Mouse (Mus musculus) heart, adult 9 months (tissue): ENCODE measurements around the gene Eif4g1.
A peak's percentile ranks its signal among the peaks of the same experiment; 100 is the strongest.

ENCODE experiments used
- DNase-seq, 2 experiments: peaks; one replicate each; pipeline ENCODE4 v3.0.0; 2022; ENCODE audit warnings: low spot score in 2 of 2

Eif4g1 gene

GRCm38 (mm10) chr16:20706407-20707055, 38.4 kb downstream of the Eif4g1 start:
- no peak for DNase-seq

GRCm38 (mm10) chr16:20708220-20708938, 40.3 kb downstream of the Eif4g1 start:
- no peak for DNase-seq

DNA sequence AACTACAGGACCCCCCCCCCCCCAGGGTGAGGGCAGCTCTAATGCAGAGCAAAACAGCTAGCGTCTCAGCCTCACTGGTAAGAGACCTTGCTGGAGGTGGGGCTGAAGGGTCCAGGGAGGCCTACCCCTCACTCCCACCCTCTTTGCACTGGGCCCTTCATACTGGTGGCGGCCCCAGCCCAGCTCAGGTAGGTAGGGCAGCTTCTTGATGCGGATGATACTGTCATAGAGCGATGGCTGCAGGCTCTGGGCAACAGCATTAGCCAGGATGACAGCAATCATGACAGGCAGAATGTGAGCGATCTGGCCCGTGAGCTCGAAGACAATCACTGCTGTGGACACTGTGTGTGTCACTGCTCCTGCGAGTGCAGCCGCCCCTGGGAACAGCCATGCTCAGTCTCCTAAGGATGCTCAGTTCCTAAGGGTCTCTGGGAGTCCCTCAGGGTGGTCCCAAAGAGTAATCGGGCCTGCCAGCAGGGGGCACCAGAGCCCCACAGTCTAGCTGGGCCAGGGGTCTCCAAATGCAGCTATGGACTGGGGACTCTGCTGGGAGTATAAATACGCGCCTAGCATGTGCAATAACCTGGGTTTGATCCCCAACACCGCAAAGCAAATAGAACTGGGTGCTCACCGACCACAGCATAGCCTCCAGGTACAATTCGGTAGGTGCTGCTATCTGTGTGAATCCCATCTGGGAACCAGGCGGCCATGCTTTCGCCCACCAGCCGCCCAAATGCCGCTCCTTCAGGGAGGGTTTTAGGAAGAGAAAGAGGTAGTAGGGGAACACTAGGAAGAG, 41.0 kb downstream of the Eif4g1 start:
- no peak for DNase-seq

- no peak for DNase-seq
Measured at GRCm38 (mm10) chr16:20710370-20710769, 42.3 kb downstream of the Eif4g1 start.

DNA sequence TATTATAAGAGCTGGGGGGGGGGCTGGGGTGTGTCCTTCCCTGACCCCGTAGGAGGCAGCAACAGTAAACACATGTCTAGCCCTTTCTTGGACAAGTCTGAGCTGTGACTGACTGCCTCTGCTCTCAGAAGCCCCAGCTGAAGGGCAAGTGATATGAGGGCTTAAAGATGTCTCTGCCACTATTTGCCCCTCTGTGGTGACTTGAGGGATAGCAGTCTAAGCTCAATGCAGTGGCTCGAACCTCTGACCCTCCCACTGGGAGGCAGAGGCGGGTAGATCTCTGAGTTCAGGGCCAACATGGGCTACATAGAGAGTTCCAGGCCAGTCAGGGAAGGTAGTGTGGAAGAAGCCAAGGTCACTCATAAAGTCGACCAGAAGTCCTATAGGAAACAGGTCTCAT, 42.7 kb downstream of the Eif4g1 start:
- no peak for DNase-seq

GRCm38 (mm10) chr16:20712190-20712589, 44.1 kb downstream of the Eif4g1 start:
- DNase-seq: no peak

DNA sequence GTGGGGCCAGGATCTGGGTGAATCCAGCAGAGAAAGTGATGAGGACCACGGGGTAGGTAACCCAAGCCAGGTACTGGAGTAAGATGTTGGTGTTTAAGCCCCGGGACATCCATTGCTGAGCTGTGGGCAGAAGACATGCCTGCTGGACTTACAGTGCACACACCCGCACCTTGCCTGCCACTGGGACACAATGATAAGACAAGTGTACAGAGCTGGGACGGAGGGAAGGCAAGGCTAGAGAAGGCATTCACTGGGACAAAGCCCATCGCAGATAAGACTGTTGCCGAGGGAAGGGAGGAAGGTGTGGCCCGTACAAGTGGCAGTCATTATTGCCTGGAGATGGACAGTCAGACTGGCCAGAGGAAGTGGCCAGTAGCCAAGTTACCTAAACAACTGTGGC, 44.8 kb downstream of the Eif4g1 start:
- DNase-seq: no peak

DNA sequence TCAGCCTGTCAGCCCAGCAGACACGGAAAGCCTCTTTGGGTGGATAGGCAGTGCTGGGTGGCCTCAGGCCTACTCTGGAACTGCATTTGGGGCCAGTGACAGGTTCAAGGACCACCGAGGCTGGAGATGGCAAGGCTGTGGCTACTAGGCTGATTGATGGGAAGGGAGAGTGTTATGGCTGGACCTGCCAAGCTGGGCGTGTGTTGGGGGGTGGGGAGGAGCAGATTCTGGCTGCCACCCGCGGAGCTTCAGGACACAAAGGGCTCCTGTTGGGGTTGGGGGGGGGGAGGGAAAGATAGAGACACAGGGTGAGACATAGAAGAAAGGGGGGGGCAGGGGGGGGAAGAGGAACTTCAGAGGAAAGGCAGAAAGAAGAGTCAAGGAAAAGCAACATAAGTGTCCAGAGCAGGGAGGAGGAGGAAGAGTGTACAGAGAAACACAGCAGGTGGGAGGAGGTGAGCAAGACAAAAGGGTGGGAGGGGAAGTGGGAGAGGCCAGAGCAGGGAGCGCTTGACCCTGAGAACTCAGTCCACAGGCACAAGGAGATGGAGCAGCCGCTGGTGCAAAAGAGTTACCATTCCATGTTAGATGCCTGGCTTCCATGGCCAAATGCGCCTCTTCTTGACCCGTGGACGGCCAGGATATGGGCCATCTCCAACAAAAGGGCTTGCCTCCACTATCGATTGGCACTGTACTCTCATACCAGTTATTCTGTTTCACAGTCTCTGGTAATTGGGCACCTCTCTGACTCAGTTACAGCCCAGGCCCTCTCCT, 46.4 kb downstream of the Eif4g1 start:
- no peak for DNase-seq

- DNase-seq: no peak
Measured at GRCm38 (mm10) chr16:20715161-20715560, 47.0 kb downstream of the Eif4g1 start.

DNA sequence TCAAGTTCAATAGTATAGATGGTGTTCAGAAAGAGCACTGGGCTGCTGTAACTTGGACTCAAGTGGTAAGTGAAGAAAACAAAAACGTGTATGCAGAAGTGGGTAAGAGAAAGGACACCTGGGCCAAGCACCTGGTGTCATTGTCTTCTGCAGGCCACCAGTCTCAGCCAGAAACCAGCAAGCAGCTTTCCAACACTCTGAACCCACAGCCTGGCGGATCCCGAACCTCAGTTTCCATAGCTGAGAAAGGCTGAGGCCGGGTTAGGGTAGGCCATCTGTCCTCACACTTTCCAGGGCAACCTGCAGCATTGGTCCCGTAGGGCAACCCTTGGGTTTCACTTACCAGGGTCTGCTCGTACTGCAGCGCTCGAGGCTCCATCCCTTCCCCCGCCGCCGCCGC, 47.5 kb downstream of the Eif4g1 start:
- no peak for DNase-seq

DNA sequence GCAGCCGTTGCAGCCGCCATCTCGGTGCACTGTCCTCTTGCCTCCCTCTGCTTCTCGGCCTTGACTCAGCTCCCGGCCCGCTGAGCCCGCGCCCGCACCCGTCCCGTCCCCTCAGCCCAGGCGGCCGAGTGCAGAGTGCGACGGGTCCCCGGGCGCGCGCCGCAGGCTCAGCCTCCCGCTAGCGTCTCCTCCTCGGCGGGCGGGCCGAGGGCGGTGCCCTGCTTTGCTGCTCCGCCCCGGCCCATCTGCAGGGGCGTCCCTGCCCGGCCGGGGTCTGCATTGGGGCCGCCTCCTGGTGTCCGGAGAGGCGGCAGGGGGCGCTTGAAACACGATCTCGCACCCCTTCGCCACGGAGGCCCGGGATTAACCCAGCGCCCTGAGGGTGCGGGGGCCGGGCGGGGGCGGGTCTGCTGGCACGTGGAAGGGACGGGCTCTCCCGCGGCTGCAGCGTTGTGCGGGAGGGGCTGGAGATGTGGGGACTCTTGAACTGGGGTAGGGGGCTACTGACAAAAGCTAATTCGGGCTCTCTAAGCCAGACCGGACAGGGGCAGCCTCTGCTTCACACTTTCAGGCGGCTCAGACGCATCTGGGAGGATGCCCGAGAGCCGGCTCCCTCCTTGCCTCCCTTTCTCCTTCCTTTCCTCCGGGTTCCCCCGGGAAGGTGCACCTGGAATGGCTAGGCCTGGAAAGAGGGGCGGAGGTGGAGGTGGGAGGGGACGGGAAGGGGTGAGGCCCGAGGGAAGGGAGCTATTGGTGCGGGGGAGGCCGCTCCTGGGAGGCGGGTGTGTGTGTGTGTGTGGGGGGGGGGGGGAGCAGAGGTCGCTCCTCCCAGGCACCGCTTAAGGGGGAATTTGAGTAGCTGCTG, 48.1 kb downstream of the Eif4g1 start:
- DNase-seq: peak; percentile 80 to 82

GRCm38 (mm10) chr16:20716841-20717180, 48.7 kb downstream of the Eif4g1 start:
- no peak for DNase-seq

- peak; percentile 98 for DNase-seq
Measured at GRCm38 (mm10) chr16:20717181-20717977, 49.3 kb downstream of the Eif4g1 start, which contains the start of the genes Polr2h and Clcn2. Polr2h (plus strand) TSS chr16:20717665. Clcn2 (minus strand) TSS chr16:20717746.

DNA sequence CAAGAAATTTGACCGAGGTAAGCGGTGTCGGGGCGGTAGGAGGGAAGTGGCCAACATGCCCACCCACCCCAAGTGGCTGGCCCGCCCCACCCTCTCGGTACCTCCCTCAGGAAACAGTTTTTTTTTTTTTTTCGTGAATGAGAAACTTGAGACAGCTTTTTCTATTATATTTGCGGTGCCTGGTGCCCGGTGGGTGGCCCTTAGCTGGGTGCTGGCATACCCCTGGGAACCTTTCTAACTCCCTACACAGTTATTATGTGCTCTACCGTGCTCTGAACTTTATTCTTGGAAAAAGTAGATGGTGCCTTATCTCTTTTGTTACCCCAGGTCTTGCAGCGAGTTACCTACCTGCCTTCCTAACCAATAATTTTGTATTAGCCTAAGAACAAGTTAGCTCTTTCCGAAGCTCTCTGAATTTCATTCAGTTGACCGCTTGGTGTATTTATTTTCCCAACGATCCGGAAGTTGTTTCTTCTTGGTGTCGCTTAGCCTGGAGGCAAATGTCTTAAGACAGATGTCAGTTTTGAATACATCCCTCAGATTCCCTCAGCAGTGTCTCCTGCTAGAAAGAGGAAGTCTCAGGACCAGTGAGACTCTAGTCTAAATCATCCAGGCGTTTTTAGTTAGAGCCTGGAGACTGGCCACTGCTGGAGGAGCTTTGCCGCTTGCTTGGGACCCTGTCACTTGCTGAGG, 50.0 kb downstream of the Eif4g1 start:
- no peak for DNase-seq

DNA sequence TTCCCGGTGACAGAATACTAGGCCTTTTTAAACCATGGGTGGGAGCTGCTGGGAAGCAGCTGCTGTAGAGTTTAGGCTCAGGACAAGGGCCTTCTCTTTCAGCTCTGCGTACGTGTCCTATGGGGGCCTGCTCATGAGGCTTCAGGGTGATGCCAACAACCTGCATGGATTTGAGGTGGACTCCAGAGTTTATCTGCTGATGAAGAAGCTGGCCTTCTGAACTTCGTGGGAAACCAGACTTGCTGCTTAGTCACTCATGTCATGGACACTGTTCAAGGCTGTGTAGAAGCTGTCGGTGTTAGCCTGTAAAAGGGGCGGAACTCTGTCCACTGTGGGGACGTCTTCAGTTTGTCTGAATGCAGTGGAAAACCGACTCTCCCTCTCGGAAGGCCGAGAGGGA, 53.7 kb downstream of the Eif4g1 start:
- DNase-seq: no peak

DNA sequence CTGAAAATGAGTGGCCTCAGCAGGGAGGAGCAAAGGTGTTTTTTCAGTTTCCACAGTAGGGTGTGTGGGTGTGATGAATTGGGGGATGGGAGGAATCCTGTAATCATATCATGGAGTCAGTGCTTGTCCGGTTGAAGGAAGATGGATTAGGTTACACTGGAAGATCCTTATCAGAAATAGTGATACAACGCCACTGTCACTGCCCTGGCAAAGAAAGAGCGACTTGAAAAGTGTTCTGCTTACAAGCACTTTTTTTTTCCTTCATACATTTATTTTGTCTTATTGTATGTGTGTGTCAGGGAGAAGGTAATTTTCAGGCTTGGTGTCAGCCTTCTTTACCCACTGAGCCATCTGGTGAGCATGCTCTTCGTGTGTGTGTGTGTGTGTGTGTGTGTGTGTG, 54.6 kb downstream of the Eif4g1 start:
- no peak for DNase-seq

DNA sequence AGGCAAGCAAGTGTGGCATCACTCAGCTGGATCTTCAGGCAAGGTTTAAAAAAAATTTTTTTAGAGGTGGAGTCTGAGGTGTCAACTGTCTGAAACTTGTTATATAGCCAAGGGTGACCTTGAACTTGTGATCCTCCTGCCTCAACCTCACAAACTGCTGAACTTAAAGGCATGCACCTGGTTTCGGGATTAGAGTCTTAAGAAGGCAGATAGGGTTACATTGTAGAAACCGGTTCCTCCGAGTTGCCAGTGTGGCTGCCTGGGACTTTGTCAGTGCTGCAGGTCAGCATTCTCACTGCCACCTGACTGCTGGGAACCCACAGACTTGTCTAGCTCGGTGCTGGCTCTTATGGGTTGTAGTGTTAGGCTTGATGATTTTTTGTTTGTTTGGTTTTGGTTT, 55.1 kb downstream of the Eif4g1 start:
- DNase-seq: no peak

- DNase-seq: peak in 1 of 2 experiments; percentile 57
Measured at GRCm38 (mm10) chr16:20724338-20724748, 56.2 kb downstream of the Eif4g1 start.

GRCm38 (mm10) chr16:20725321-20725720, 57.2 kb downstream of the Eif4g1 start:
- no peak for DNase-seq
